Mouse (Mus musculus): Measurements from ENCODE around the gene Tiam2.

DNA sequence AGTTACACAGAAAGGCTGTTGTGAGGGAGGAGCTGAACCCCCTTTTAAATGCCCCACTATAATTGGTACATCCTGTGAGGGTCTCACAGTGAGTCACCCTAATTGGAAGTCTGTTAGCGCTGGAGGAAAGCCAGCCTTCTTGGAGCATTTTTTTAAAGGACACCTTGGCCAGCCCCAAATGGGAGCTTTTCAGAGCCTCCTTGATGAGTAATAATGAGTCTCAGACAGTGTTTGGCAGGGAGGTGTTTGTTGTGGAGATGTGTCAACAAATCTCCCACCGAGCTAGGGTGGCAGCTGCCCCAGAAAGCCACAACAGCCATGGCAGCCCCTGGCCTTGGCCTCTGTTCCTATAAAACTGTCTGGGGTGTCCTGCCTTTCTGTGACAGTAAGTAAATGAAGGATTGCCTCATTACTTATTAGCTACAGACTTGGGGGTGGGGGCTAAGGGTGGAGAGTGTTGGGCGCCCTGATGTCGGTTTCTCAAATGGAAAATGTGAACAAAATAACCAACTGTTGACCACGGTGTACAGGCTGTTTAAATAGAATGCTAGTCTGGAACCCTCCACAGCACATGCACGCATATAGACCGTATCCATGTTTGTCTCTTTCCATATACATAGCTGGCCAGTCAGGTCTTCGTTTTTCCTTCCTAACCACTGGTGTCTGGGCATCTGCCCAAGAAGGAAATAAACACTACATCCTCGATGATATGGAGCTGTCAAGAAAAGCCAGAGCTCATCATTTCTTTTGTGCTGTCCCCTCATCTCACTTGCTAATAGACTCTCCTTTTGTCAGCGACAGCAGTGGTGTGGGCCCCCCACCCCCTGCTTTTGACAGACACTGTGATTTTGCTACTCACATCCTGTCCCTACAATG, 116.4 kb downstream of the Tiam2 start:
- no peak for TF ChIP-seq POLR2A (IDR thresholded peaks at IDR 0.05; ENCODE audit: low read depth, low read length)
- no peak for TF ChIP-seq CTCF (IDR thresholded peaks at IDR 0.05; ENCODE audit: borderline replicate concordance, insufficient read depth, low read length)

Measured in embryonic fibroblast, embryonic 13.5 days (primary cell).